Mouse (Mus musculus) midbrain, embryonic 10.5 days (tissue): ENCODE measurements around the gene Klrg1. TPM values are rescaled to one million over a fixed set of nuclear protein-coding genes. Genes with fewer than 3 reads are reported as not detected.

Source experiments
- DNase-seq: peaks from one replicate; pipeline ENCODE4 v3.0.0-alpha.2; 2017; ENCODE audit warnings: low spot score
- H3K27ac ChIP-seq: fragments of 300-500 bp; sonication (generic); replicated peaks from 2 replicates; pipeline ENCODE4 v1.5.1; 2016; ENCODE audit warnings: mild to moderate bottlenecking
- H3K27me3 ChIP-seq: fragments of 300-500 bp; sonication (generic); 2 replicates; pipeline ENCODE4 v1.6.1; 2016; ENCODE audit warnings: low read depth, mild to moderate bottlenecking; ENCODE audit not compliant: poor library complexity, severe bottlenecking
- H3K36me3 ChIP-seq: fragments of 300-500 bp; sonication (generic); 2 replicates; pipeline ENCODE4 v1.6.1; 2016; ENCODE audit warnings: mild to moderate bottlenecking, moderate library complexity
- H3K4me1 ChIP-seq: fragments of 300-500 bp; sonication (generic); 2 replicates; pipeline ENCODE4 v1.6.1; 2016
- H3K4me3 ChIP-seq: fragments of 300-500 bp; sonication (generic); 2 replicates; pipeline ENCODE4 v1.5.1; 2016; ENCODE audit warnings: mild to moderate bottlenecking, moderate library complexity
- H3K9me3 ChIP-seq: fragments of 300-500 bp; sonication (generic); replicated peaks from 2 replicates; pipeline ENCODE4 v1.6.1; 2016; ENCODE audit warnings: mild to moderate bottlenecking
- WGBS: fragments of 180-500 bp; shearing (Covaris S2); methylation state at CpG from one replicate; pipeline ENCODE4 v1.1.7; 2016; 5-methylcytosine and 5-hydroxymethylcytosine counted together
- polyA plus RNA-seq: library from polyadenylated mRNA; unstranded; fragments of >200 nt; fragmentation: Nextera tagmentation; extraction: Ambion mirVana; gene quantifications from 2 replicates; pipeline ENCODE4 v1.2.1, GENCODE M21; 2016

The Klrg1 gene
- polyA plus RNA-seq = 0.19 TPM in 1 of 2 replicates, not detected in the other

GRCm38 (mm10) chr6:122282782-122283181 lies at the start of gene Klrg1:
Gene Klrg1 (minus strand): TSS chr6:122282882.
- 88% methylated on average over 6 of the region's 6 CpGs for WGBS
- no peak for DNase-seq
- H3K36me3 ChIP-seq = no peaks in the 10 kb centered on the region
- no peaks in the 10 kb centered on the region for H3K27me3 ChIP-seq
- H3K27ac ChIP-seq = no peak within 1 kb of the TSS
- H3K4me3 ChIP-seq = no peak within 1 kb of the TSS
- H3K4me1 ChIP-seq = no peaks in the 10 kb centered on the region
- no peaks in the 10 kb centered on the region for H3K9me3 ChIP-seq

GRCm38 (mm10) chr6:122325361-122325975 lies 42.8 kb upstream of the Klrg1 start:
- Histone ChIP-seq H3K27ac (no peak overlapping the region), H3K4me1 (no peaks in the 10 kb centered on the region), H3K27me3 (no peaks in the 10 kb centered on the region), H3K9me3 (no peaks in the 10 kb centered on the region), H3K4me3 (no peak overlapping the region), H3K36me3 (peaks cover 96% of the 10 kb centered on the region)
- DNase-seq = no peak
- 88% methylated on average over 6 of the region's 6 CpGs for WGBS

GRCm38 (mm10) chr6:122318726-122319125 lies 36.0 kb upstream of the Klrg1 start:
- no peaks in the 10 kb centered on the region for H3K27me3 ChIP-seq
- no peak overlapping the region for H3K27ac ChIP-seq
- peaks cover 99% of the 10 kb centered on the region for H3K36me3 ChIP-seq
- H3K9me3 ChIP-seq = no peaks in the 10 kb centered on the region
- WGBS = 97% methylated on average over 1 of the region's 1 CpGs
- no peaks in the 10 kb centered on the region for H3K4me1 ChIP-seq
- no peak overlapping the region for H3K4me3 ChIP-seq
- no peak for DNase-seq

- no peaks in the 10 kb centered on the region for H3K9me3 ChIP-seq
- WGBS = 79% methylated on average over 5 of the region's 5 CpGs
Measured at GRCm38 (mm10) chr6:122310187-122310820, 27.6 kb upstream of the Klrg1 start.

GRCm38 (mm10) chr6:122309446-122309960 lies 26.8 kb upstream of the Klrg1 start:
- DNase-seq = no peak
- Histone ChIP-seq H3K36me3 (peaks cover 25% of the 10 kb centered on the region), H3K9me3 (no peaks in the 10 kb centered on the region), H3K27ac (peak overlapping the region; percentile 88), H3K4me3 (peak overlapping the region; percentile 81), H3K27me3 (no peaks in the 10 kb centered on the region), H3K4me1 (peaks cover 23% of the 10 kb centered on the region)
- 17% methylated on average over 11 of the region's 11 CpGs for WGBS

More at GRCm38 (mm10) chr6:122310187-122310820, 27.6 kb upstream of the Klrg1 start:
- Histone ChIP-seq H3K27ac (no peak overlapping the region), H3K36me3 (peaks cover 33% of the 10 kb centered on the region), H3K4me3 (peak overlapping the region; percentile 81), H3K27me3 (no peaks in the 10 kb centered on the region), H3K4me1 (peaks cover 23% of the 10 kb centered on the region)
- no peak for DNase-seq

- no peaks in the 10 kb centered on the region for H3K27me3 ChIP-seq
- peak; percentile 94 for DNase-seq
- H3K4me3 ChIP-seq = peak within 1 kb of the TSS; percentile 81
- H3K9me3 ChIP-seq = no peaks in the 10 kb centered on the region
- peaks cover 18% of the 10 kb centered on the region for H3K36me3 ChIP-seq
- WGBS = under 1% methylated on average over 49 of the region's 49 CpGs
- H3K4me1 ChIP-seq = peaks cover 23% of the 10 kb centered on the region
- peak within 1 kb of the TSS; percentile 88 for H3K27ac ChIP-seq
Measured at GRCm38 (mm10) chr6:122308505-122309393, 26.1 kb upstream of the Klrg1 start, which contains the start of gene M6pr. Gene M6pr (plus strand): TSS chr6:122308720.

GRCm38 (mm10) chr6:122308136-122308504 lies 25.4 kb upstream of the Klrg1 start:
- H3K27ac ChIP-seq = peak overlapping the region; percentile 75
- 72% methylated on average over 6 of the region's 6 CpGs for WGBS
- peaks cover 11% of the 10 kb centered on the region for H3K36me3 ChIP-seq
- peak; percentile 22 for DNase-seq
- H3K9me3 ChIP-seq = no peaks in the 10 kb centered on the region
- peaks cover 23% of the 10 kb centered on the region for H3K4me1 ChIP-seq
- no peaks in the 10 kb centered on the region for H3K27me3 ChIP-seq
- H3K4me3 ChIP-seq = peak overlapping the region; percentile 81

GRCm38 (mm10) chr6:122306707-122307106 lies 24.0 kb upstream of the Klrg1 start:
- Histone ChIP-seq H3K4me1 (peaks cover 23% of the 10 kb centered on the region), H3K4me3 (no peak overlapping the region), H3K9me3 (no peaks in the 10 kb centered on the region), H3K27ac (no peak overlapping the region), H3K36me3 (no peaks in the 10 kb centered on the region), H3K27me3 (no peaks in the 10 kb centered on the region)
- no peak for DNase-seq
- 85% methylated on average over 4 of the region's 4 CpGs for WGBS

- no peaks in the 10 kb centered on the region for H3K36me3 ChIP-seq
- peaks cover 10% of the 10 kb centered on the region for H3K4me1 ChIP-seq
- WGBS = 83% methylated on average over 12 of the region's 12 CpGs
- no peaks in the 10 kb centered on the region for H3K9me3 ChIP-seq
- no peak overlapping the region for H3K4me3 ChIP-seq
- no peaks in the 10 kb centered on the region for H3K27me3 ChIP-seq
- no peak overlapping the region for H3K27ac ChIP-seq
- no peak for DNase-seq
Measured at GRCm38 (mm10) chr6:122304790-122305555, 22.3 kb upstream of the Klrg1 start.

- H3K27me3 ChIP-seq = no peaks in the 10 kb centered on the region
- peaks cover 4% of the 10 kb centered on the region for H3K4me1 ChIP-seq
- no peaks in the 10 kb centered on the region for H3K9me3 ChIP-seq
- H3K36me3 ChIP-seq = no peaks in the 10 kb centered on the region
- no peak overlapping the region for H3K27ac ChIP-seq
- peak; percentile 75 for DNase-seq
- 39% methylated on average over 6 of the region's 6 CpGs for WGBS
- no peak overlapping the region for H3K4me3 ChIP-seq
Measured at GRCm38 (mm10) chr6:122304355-122304754, 21.7 kb upstream of the Klrg1 start.

- 87% methylated on average over 9 of the region's 9 CpGs for WGBS
- Histone ChIP-seq H3K9me3 (no peaks in the 10 kb centered on the region), H3K4me1 (0 out of 2 replicates have a peak, but pooled peaks cover 2% of the 10 kb centered on the region), H3K27me3 (no peaks in the 10 kb centered on the region), H3K36me3 (no peaks in the 10 kb centered on the region), H3K27ac (no peak overlapping the region), H3K4me3 (no peak overlapping the region)
- DNase-seq = no peak
Measured at GRCm38 (mm10) chr6:122303526-122303925, 20.8 kb upstream of the Klrg1 start.

GRCm38 (mm10) chr6:122302661-122303060 lies 20.0 kb upstream of the Klrg1 start:
- WGBS = 84% methylated on average over 4 of the region's 4 CpGs

More at GRCm38 (mm10) chr6:122302661-122303060, 20.0 kb upstream of the Klrg1 start:
- Histone ChIP-seq H3K9me3 (no peaks in the 10 kb centered on the region), H3K27me3 (no peaks in the 10 kb centered on the region), H3K27ac (no peak overlapping the region), H3K36me3 (no peaks in the 10 kb centered on the region), H3K4me3 (no peak overlapping the region), H3K4me1 (no peaks in the 10 kb centered on the region)
- DNase-seq = no peak
